Mouse (Mus musculus) liver, adult 2 months (tissue): ENCODE results near the gene Tor1a.

ENCODE experiments used
- CTCF ChIP-seq: fragments of 200-500 bp; IDR thresholded peaks from 2 replicates; pipeline ENCODE4 v1.5.1; 2011; ENCODE audit warnings: low read depth, low read length, control low read depth
- POLR2A ChIP-seq: fragments of 200-500 bp; IDR thresholded peaks from 2 replicates; pipeline ENCODE4 v1.6.1; 2011; ENCODE audit warnings: low read length, control low read depth; ENCODE audit not compliant: insufficient read depth; ENCODE audit errors: extremely low read depth

DNA sequence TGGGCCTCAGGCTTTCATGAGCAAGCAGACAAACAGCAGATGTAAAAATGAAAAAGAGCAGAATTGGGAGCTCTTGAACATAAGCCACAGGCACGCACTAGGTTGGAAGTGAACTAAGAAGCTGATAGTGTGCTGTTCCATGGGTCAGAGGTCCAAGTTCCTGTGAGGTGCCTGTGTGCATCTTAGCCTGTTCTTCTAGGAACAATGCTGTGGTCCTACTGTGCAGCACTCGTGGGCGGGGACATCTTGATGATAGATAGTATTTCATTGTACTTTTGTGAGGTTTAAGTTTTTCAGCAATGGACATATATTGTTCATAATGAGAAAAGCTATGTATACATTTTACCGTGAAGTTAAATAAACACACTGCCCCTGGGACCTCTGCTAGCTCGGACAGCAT is 39.5 kb upstream of the Tor1a start:
- no peak for TF ChIP-seq POLR2A
- no peak for TF ChIP-seq CTCF
